Mouse (Mus musculus): ENCODE measurements at regions not wholly inside any gene's neighbourhood (a gene's known extent, or its start where the extent isn't known, plus 50 kb on each side); places are given as distances from the start of the nearest gene placed in this dataset.

DNA sequence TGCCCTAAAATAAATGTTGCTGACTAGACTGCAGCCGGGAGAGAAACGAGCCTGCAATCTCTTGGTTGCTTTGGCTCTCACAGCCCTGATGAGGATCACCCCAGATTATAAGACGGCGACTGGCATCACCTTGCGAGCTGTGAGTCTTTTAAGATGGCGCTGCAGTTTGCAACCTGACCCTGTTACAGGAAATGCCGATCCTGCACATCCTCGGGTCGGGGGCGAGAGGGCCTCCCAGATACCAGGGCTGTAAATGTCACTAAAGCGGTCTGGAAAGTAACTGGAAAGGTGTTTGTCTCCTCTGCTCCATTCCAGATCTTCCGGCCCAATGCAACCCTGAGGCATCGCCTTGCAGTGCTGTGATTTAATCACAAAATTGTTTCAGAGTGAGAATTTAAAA is 53.4 kb downstream of the Cartpt start:
- DNase-seq (ENCODE audit: low spot score in 2 of 2), result no peak

DNA sequence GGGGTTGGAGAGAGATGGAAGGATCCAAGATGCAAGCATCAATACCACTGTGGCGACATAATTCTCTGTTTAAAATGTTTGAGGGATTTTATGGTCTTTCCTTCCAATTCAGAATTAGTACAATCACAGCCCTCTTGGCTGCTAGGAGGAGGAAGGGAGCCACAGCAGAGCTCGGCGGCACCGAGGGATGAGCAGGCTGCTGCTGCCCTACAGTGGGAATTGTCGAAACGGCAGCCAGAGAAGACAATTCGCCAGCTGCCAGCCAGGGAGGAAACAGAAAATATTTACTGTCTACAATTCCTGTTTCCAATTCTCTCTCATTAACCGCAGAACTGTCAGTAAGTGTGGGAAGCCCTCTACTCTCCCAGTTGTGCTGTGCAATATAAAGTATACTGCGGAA is 58.3 kb downstream of the Cartpt start:
- peak; percentile 51 to 76 for DNase-seq (ENCODE audit: low spot score in 2 of 2)

DNA sequence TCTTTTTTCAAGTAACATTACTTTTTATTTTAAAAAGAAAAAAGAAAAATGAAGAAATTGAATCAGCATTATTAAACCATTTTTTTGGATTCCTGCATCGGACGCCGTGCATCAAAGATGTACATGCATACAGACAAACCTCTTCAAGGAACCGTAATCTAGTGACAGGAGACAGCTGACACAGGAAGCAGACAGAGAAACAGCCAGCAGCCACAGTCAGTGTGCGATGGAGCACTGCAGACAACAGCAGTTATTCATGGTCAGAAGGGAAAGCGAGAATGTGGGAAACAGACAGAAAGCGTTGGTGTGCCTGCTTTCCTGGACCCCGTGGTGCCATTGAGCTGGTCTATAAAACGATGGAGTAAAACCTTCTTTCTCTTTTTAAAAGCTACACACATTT is 61.4 kb downstream of the Cartpt start:
- no peak for DNase-seq (ENCODE audit: low spot score in 2 of 2)

GRCm38 (mm10) chr13:99837772-99838425 is 63.0 kb downstream of the Cartpt start:
- DNase-seq (ENCODE audit: low spot score in 2 of 2), result peak; percentile 74 to 93

DNA sequence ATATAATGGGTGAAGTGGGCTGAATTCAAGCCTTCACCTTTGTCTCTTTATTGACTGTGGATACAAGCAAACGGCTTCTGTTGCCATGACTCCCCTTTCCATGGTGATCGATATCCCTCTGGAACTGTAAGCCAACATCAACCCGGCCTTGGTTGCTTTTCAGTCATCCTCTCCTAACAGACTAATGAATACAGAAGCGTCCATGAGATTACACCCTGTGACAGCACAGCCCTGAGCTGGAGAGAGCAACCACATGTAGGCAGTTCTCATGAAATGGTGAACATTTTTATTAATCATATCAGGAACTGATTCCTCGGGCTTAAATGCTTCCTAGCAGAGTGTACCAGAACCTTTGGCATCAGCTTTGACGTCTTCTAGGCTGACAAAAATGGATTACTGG is 63.7 kb downstream of the Cartpt start:
- no peak for DNase-seq (ENCODE audit: low spot score in 2 of 2)

- no peak for DNase-seq (ENCODE audit: low spot score in 2 of 2)
These were observed 64.3 kb downstream of the Cartpt start for GRCm38 (mm10) chr13:99836586-99836985.

DNA sequence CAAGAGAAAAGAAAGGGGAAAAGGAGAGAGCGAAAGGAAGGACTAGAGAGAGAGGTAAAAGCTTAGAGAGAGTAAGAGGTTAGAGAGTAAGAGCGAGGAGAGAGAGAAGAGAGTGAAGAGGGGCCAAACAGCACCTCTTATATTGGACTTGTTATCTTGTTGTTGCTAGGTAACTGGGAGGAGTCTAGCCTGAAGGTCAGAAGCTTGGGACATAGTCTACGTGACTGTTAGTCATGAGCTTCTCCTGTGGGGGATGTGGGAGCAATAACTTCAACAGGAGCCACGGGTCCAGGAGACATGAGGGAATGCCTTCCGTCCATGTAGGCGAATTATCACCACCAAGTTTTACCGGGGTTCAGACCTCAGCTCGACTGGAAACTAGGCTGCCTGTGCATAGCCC is 65.4 kb downstream of the Cartpt start:
- DNase-seq (ENCODE audit: low spot score in 2 of 2), result no peak

- DNase-seq (ENCODE audit: low spot score in 2 of 2), result peak; percentile 25 to 72
These were observed 70.7 kb downstream of the Cartpt start for GRCm38 (mm10) chr13:99830080-99830724.

- DNase-seq (ENCODE audit: low spot score in 2 of 2), result no peak
These were observed 73.3 kb downstream of the Cartpt start for GRCm38 (mm10) chr13:99827573-99827972.

GRCm38 (mm10) chr13:99824625-99825024 is 76.3 kb downstream of the Cartpt start:
- no peak for DNase-seq (ENCODE audit: low spot score in 2 of 2)

DNA sequence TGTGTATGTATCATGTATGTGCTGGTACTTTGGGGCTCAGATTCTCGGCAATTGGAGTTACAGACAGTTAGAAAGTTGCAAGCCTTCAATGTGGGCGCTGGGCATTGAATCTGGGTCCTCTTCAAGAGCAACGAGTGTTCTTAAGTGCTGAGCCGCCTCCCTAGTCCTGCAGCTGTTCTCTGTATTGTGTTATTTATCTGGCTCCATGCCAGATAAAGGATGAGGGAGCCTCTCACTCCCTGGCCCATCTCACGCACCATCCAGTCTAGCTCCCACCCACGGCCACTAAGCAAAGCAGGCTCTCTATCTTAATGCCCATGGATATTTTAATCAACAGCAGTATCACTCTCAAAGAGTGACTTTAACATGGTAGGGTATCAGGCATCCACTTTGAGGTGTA is 84.2 kb downstream of the Cartpt start:
- no peak for DNase-seq (ENCODE audit: low spot score in 2 of 2)

DNA sequence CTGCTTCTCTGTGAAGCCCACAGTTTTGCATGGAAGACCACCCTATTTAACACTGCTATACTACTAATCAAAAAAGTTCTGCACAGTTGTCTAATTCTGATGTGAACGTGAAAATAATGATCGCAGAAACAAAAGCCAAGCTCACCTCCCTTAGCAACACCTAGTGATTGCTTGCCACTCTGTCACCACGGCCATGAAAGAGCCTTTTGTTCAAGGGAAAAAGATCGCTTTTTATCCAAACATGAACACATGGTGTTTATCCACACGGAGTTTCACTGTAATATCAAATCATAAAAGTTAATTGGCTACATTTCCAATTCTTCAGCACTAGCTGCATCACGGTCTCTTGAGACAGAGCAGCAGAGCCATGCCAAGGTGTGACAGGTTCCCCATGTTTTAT is 85.1 kb downstream of the Cartpt start:
- DNase-seq (ENCODE audit: low spot score in 2 of 2), result peak in 1 of 2 experiments; percentile 46

DNA sequence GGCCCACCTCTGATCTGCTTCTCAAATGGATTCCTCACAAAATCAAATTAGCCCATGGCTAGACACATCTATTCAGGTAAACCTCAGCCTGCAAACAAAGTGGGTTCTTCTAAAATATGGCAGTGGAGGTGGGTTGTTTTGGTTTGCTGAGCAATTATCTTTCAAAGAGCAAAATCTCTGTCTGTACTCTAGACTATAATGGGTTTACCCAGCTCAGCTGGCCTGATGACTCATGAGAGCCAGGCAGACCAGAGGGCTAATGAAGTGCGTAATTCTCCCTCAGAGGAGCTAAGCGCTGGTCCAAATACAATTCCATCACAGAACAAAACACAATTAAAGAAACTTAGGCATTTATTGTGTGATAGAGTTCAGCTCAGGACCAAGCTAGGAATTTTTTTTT is 86.1 kb downstream of the Cartpt start:
- no peak for DNase-seq (ENCODE audit: low spot score in 2 of 2)

- no peak for DNase-seq (ENCODE audit: low spot score in 2 of 2)
These were observed 86.8 kb downstream of the Cartpt start for GRCm38 (mm10) chr13:99814033-99814556.

- DNase-seq (ENCODE audit: low spot score in 2 of 2), result no peak
These were observed 106.4 kb downstream of the Cartpt start for GRCm38 (mm10) chr13:99794448-99794847.

GRCm38 (mm10) chr13:99793786-99794435 is 107.0 kb downstream of the Cartpt start:
- DNase-seq (ENCODE audit: low spot score in 2 of 2), result no peak

GRCm38 (mm10) chr13:99793001-99793400 is 107.9 kb downstream of the Cartpt start:
- DNase-seq (ENCODE audit: low spot score in 2 of 2), result no peak

DNA sequence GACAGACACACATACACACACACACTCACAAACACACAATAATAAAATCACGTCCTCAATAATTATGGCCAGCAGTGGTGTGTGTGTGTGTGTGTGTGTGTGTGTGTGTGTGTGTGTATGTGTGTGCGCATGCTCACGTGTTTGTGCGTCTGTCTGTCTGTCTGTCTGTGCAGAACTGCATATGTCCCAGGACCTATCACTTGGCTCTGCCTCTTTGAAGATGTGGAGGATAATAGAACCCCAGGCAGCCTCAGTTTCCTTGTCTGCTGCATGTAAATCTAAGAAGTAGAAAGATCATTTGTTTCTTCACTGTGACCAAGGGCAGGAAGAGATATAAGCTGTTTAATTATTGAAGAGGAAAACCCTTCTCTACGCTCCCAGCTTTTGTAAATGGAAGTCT is 109.9 kb downstream of the Cartpt start:
- DNase-seq (ENCODE audit: low spot score in 2 of 2), result no peak

- no peak for DNase-seq (ENCODE audit: low spot score in 2 of 2)
These were observed 113.1 kb downstream of the Cartpt start for GRCm38 (mm10) chr13:99787760-99788159.

- no peak for DNase-seq (ENCODE audit: low spot score in 2 of 2)
These were observed 115.5 kb downstream of the Cartpt start for GRCm38 (mm10) chr13:99785427-99785826.

GRCm38 (mm10) chr13:99784314-99784713 is 116.6 kb downstream of the Cartpt start:
- no peak for DNase-seq (ENCODE audit: low spot score in 2 of 2)
